Mouse (Mus musculus) layer of hippocampus, adult 9-11 months (tissue): ENCODE results near the gene Zmynd15.

Experiments used
- DNase-seq: peaks from one replicate; pipeline ENCODE4 v3.0.0; 2022

Gene Zmynd15

GRCm38 (mm10) chr11:70506962-70507515 is 47.8 kb downstream of the Zmynd15 start:
- no peak for DNase-seq

GRCm38 (mm10) chr11:70509753-70510564 is 50.7 kb downstream of the Zmynd15 start:
- no peak for DNase-seq

GRCm38 (mm10) chr11:70511242-70511641 is 52.0 kb downstream of the Zmynd15 start:
- DNase-seq, result no peak

GRCm38 (mm10) chr11:70511825-70512224 is 52.6 kb downstream of the Zmynd15 start:
- DNase-seq, result no peak

GRCm38 (mm10) chr11:70512709-70513342 is 53.6 kb downstream of the Zmynd15 start:
- no peak for DNase-seq

GRCm38 (mm10) chr11:70513520-70513919 is 54.3 kb downstream of the Zmynd15 start:
- DNase-seq, result no peak

GRCm38 (mm10) chr11:70514288-70514687 is 55.1 kb downstream of the Zmynd15 start, which contains the start of gene Vmo1:
Gene Vmo1, minus strand, starts transcription at chr11:70514616.
- DNase-seq, result no peak
